Mouse (Mus musculus): ENCODE measurements around the gene Hrk.

DNA sequence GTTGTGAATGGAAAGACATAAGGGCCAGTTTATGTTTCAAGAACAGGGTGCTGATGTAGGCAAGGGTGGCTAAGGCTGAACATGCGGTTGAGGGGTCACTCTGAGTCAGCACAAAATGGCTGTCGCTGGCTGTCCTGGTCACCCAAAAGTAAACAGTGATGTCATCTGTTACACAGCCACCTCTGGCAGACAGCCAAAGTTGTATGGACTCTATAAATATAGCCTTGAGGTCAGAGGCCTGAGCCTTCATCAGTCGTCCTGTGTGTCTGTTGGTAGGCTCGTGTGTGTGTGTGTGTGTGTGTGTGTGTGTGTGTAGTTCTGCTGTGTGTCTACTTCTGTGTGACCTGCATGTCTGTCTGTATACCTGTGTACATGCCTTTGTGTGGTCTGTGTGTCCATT lies 7.5 kb upstream of the Hrk start:
- TF ChIP-seq CTCF (IDR thresholded peaks at IDR 0.05), result no peak
- TF ChIP-seq EP300 (IDR thresholded peaks at IDR 0.05), result no peak

Measured in lung, postnatal 0 days (tissue).